Mouse (Mus musculus) heart, adult 2 months (tissue): ENCODE measurements at regions not wholly inside any gene's neighbourhood (a gene's known extent, or its start where the extent isn't known, plus 50 kb on each side); places are given as distances from the start of the nearest gene placed in this dataset.

ENCODE experiments used
- CTCF ChIP-seq: fragments of 200-600 bp; IDR thresholded peaks from 2 replicates; pipeline ENCODE4 v1.8.1; 2022; ENCODE audit warnings: antibody characterized with exemption, mild to moderate bottlenecking, moderate library complexity
- POLR2A ChIP-seq: fragments of 200-500 bp; IDR thresholded peaks from 2 replicates; pipeline ENCODE4 v1.6.1; 2011; ENCODE audit warnings: mild to moderate bottlenecking, low read depth, low read length, control low read depth; ENCODE audit not compliant: insufficient read depth

- no peak for TF ChIP-seq POLR2A
- TF ChIP-seq CTCF = no peak
These were observed 77.1 kb downstream of the Cd24a start for GRCm38 (mm10) chr10:43655082-43655671.
